Mouse (Mus musculus): ENCODE measurements around the gene Lrrc25.

Lrrc25 gene

DNA sequence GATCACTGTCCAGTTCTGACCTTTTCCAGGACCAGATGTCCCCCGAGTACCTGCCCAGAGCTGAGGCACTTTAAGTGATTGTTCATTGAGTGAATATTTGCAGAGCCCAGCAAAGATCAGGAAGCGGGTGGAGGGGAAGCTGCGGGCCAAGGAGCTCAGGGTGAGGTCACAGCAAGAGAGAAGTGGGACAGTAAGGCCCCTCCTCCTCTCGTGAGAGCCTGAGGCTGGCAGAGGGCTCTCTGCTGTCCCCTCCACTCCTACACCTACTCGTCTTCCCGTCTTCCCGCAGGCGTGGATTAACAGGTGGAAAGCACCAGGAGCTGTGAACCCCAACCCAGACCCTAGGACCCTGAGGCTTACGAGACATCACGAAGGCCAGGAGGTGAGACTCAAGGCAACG, 690 bp downstream of the Lrrc25 start:
- DNase-seq (ENCODE audit: low spot score in 2 of 2), result no peak

DNA sequence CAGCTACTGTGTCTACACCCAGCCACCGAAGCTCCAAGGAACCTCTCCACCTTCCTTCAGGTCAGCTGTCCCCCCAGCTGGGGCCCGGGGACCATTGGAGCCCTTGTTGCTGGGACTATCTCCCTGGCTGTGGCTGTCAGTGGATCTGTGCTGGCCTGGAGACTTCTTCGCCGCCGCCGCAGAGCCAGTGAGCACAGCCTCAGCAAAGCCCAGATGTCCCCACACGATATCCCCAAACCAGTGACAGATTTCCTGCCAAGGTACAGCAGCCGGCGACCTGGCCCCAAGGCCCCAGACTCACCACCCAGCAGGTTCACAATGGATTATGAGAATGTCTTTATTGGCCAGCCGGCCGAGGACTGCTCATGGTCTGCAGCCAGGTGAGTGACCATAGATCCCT, 2.0 kb downstream of the Lrrc25 start:
- DNase-seq (ENCODE audit: low spot score in 2 of 2), result no peak

DNA sequence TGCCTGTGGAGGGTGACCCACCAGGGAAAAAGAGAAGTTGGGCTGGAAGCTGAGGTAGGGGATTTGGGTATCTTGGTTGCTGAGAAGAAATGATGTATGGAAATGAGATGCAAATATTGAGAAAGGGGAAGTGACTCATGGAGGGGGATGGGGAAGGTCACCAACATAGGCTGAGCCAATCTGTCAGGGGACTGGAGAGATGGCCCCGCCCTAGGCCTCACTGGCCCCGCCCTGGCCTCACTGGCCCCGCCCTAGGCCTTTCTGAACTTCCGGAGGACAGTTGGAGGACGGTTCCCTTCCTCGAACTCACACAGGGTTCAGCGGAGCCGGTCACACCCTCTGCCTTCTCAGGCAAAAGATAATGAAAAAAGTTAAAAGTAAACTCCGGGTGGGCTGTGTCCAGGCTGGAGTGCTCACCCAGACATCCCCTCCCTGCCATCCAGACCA, 3.0 kb downstream of the Lrrc25 start:
- peak; percentile 76 to 79 for DNase-seq (ENCODE audit: low spot score in 2 of 2)

DNA sequence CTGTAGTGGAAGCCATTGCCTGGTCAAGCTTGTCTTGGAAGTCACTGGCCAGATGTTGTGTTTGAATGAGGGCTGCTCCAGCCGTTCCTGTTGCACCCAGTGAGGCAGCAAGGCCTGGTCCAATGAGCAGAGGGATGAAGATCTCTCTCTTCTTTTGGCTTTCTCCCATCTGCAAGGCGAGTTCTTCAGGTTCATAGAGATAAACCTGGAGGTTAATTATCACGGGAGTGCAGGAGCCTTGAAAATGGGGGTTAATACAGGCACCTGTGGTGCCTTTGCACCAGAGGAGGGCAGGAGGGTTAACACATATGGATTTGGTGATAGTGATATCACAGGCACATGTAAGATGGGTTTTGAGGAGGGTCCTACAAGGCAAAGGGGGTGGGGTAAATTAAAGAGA, 6.3 kb downstream of the Lrrc25 start:
- DNase-seq (ENCODE audit: low spot score in 2 of 2), result no peak

DNA sequence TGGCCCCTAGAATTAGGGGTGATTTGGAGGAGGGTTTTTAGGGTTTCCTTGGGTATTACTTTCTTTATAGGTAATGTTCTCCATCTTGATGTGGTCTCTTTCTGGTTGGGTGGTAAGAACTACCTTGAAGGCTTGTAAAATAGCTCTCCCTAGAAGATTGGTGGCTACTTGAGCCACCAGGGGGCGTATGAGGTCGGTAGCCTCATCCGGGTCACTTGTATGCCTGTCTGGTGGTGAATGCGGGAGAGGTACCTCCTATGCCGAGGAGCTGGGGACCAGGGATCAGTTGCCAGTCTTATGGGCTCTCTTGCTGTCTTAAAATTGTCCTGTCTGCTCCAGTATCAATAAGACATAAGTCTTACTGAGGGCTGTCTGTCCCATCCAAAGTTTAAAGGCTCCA, 9.1 kb downstream of the Lrrc25 start:
- DNase-seq (ENCODE audit: low spot score in 2 of 2), result no peak

DNA sequence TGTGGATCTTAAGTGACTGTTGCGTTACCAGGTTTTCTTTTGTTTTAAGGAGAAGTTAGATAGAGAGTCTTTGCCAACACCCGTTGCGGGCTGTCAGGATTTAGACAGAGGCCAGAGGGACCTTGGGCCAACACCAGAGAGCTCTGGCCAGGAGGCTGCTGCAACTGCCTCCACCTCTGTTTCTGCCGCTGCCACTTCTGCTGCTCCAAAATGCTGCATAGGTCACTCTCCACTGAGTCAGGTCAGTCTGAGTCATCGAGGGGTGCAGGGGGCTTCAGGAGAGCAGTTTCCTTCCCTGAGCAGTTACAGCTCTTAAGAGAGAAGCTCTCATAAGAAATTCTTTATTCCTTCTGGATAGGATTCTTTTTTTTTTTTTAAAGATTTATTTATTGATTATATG, 11.1 kb downstream of the Lrrc25 start:
- no peak for DNase-seq (ENCODE audit: low spot score in 2 of 2)

DNA sequence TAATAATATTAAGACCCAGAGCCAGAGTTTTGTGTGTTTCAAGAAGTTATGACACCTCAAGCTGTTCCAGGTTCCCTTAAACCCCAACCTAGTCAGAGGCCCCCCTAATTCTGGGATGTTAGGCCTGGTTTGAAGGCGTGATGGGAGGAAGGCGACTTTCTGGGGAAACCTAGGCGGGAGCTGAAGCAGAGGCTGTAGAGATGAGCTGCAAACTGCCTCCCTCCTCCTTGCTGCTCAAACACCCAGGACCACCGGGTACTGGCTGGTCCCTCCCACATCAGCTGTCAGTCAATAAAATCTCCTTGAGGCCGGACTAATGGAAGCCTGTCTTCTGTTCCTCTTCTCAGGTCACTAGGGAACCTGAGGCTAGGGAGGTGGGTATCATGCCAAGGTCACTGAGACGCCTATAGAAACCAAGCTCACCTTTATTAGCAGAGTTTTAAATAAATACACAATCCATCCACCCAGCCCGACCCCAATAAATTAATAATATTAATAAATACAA, 13.1 kb downstream of the Lrrc25 start:
- DNase-seq (ENCODE audit: low spot score in 2 of 2), result no peak

DNA sequence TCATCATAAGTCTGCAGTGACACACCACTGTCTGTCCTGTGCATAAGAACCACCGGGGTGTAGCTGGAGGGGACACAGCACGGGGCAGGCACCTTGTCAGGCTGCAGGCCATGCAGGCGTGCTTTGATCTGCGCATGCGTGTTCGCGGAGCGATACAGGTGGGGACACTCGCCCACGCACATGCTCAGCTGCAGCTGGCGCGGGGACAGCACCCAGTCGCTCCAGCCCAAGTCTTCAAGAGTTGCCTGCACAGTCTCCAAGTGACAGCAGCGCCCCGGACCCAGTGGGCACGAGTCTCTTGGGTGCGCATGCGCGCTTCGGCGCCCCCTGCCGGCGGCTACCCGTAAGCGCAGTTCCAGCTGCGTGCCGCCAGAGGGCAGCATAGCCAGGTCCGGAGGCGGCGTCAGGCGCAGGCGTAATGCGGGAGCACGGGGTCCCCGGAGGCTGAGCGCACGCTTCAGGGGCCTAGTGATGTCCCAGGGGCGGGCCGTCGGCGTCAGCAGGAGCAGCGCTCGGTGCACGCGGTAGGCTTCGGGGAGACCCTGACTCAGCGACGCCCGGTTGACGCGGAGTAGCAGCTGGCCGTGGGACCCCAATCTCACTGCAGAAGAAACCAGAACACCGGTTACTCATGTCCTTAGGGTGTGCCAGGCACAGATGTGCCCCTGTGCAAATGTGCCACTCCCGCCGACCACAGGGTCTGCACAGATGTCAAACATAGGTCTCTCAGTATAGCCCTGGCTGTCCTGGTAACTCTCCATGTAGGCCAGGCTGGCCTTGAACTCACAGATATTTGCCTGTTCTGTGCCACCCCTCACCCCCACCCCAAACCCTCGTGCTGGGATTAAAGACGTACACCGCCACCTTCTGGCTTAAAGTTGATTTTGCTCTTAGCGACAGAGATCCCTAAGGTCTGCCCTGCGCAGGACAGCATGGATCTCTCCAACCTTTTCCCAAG, 13.9 kb downstream of the Lrrc25 start:
- peak; percentile 81 to 90 for DNase-seq (ENCODE audit: low spot score in 2 of 2)

DNA sequence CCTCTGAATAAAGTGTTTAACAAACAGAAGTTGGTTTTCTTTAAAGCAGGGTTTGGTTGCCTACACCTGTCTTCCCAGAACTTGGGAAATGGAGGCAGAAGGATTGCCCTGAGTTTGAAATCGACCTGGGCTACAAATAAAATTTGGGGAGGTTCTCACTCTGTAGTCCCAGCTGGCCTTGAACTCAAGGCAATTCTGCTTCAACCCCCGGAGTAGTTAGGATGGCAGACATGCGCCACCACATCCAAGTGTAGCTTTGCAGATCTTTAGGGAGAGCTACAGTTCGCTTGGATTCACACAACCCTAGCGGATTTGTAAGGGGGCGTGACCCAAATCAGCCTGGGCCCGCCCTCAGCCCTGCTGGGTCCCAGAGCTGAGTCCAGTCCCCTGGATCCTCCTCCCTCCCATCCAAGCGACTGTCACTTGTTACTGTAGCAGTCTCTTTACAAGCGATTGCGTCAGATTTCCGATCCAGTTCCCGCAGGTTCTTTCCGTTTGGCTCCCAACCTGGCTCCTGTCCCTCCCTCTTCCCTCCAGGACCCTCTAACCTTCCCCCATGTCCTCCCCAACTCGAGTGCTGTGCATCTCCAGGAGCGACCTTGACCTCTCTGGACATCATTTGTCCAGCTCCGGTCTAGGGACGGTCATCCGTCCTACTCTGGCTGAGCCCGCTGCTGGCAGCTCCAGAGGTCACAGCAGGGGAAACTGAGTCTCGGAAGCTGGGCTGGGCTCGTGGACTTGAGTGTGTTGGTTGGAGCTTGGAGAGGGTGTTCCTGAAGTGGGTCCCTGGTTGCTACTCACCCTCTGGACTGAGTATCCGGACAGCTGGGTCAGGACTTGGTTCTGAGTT, 14.8 kb downstream of the Lrrc25 start:
- no peak for DNase-seq (ENCODE audit: low spot score in 2 of 2)

DNA sequence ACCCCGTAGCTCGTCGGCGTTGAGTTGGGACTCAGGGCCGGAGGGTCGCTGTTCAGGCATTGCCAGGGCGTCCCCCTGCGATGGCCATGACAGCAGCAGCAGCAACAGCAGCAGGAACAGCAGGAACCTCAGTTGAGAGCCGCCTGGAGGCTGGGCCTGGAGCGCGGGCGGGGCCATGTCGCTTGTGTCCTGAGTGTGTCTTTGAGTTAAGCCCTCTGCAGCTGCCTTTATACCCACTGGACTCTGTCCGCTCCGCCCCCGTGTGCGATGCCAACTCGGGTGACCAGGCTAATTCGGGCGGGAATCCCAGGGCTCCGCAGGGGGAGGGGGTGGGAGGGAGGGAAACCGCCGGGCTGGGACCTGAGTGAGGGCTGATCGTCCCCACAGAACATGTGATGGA, 15.5 kb downstream of the Lrrc25 start:
- no peak for DNase-seq (ENCODE audit: low spot score in 2 of 2)

DNA sequence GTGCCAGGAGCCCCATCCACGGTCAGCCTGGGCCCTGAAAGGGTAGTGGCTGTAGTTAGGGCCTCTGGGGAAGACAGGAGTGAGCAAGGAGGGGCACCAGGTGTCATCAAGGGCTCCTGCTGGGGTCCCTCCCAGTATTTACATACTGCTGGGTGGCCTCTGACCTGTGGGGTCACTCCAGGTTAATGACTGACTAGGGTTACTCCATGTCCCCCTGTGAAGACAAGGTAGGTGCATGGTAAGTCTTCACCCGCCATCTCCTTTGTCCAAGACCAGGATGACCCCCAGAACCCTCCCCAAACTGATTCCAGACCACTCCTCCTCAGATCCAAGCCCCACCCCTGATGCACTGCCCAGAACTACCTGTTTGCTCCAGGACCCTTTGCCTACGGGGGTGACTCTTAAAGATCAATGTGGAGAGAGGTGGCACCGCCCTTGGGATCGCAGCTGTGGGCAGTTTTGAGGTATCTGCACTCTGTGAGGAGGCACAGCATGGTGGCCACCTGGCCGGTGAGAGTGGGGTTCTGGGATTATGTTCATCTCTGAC, 16.5 kb downstream of the Lrrc25 start, which contains the start of gene Gdf15:
TSS of gene Gdf15 (minus strand) at position 111 of the 547 bp plus-strand sequence.
- DNase-seq (ENCODE audit: low spot score in 2 of 2), result no peak

DNA sequence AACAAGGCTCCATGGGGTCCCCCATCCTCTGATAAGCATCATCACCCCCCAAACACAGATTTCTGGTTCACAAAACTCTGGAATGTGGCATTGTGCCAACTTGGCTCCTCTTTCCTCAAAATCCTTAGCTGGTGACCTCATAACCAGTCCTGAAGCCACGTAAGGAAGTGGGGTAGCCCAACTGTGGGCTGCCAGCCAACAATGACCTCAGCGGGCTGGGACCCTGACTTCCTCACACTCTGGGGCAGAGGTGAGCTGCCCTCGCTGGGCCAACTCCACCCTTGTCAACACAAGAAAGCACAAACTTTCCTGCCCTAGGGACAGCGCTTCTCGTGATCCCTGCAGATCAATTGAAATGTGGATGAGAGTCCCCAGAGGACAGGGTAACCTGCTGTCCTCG, 18.1 kb downstream of the Lrrc25 start:
- no peak for DNase-seq (ENCODE audit: low spot score in 2 of 2)

DNA sequence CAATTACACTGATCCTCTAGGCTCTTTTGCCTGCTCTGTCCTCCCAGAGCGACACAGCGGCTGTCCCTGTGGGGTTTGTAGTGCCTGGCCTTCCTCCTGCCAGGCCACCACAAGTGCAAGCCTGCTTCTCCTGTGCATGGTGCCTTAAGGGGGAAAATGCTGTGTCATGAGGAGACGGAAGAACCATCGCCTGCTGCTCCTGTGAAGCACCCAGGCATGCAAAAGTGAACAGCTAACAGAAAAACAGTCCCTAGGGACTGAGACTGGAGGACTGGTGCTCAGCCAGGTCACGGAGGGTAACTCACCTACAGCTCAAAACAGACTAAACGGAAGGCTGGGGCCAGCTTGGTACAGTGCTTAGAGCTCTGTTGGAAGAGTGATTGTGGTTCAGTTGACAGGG, 19.6 kb downstream of the Lrrc25 start:
- no peak for DNase-seq (ENCODE audit: low spot score in 2 of 2)

DNA sequence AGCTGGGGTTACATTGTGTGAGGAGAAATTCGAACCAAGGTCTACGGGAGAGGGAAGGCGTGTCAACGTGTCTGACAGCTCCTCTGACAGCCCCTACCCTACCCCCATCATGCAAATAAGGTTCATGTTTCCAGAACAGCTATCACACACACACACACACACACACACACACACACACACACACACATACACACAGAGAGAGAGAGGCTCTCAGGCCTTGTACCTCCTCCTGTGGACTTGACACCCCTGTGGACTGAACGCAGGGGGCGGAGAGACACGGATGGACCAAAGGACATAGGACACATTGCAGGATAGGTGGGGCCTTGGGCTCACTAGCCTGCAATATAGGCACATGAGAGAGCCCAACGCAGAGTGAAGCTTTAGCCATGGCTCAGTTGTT, 20.9 kb downstream of the Lrrc25 start:
- DNase-seq (ENCODE audit: low spot score in 2 of 2), result no peak

DNA sequence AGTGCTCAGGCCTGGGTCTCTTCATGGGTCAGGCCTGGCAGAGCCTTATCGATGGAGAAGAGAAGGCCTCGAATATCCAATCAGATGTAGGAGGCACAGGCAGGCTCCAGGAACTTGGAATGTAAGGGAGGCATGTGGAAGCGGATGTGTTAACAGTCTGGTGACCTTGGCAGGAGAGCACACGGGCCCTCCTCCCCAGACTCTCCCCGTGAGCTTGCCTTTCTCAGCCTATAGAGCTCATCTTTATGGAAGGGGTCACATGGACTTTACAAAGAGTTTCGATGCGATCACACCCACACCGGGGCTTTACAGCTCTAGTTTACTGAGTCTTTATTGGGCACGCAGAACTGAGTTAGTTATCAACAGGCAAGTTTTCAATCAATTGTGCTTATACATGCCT, 22.8 kb downstream of the Lrrc25 start:
- no peak for DNase-seq (ENCODE audit: low spot score in 2 of 2)

DNA sequence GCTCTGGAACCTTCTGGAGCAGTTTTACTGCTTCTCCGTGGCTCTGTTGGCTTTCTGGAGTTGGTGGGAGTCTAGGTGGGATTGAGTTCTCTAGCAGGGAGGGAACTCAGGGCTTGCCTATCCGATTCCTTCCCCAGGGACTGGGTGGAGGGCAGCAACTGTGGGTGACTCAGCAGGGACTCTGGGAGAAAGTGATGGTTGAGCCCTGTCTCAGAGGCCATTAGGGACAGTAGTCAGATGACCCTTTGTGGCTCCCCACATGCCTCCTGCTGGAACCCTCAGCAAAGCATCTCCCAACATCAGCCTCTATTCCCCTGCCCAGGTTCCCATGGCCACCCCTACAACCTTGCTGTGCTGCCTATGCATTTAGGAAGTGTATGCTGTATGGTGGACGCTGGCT, 27.1 kb downstream of the Lrrc25 start:
- no peak for DNase-seq (ENCODE audit: low spot score in 2 of 2)

DNA sequence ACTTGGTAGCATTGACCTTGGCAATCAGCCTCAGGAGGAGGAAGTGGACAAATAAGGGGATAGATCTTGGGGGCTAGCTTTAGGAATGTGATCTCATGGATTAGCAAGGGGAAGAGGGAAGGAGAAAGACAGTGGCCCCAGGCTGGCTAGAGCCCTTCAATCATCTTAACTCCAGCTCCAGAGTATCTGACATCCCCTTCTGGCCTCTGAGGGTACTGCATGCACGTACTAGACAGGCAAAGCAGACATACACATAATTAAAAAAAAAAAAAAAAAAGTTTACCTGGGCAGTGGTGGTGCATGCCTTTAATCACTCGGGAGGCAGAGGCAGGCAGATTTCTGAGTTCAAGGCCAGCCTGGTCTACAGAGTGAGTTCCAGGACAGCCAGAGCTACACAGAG, 28.1 kb downstream of the Lrrc25 start:
- peak in 1 of 2 experiments; percentile 47 for DNase-seq (ENCODE audit: low spot score in 2 of 2)

DNA sequence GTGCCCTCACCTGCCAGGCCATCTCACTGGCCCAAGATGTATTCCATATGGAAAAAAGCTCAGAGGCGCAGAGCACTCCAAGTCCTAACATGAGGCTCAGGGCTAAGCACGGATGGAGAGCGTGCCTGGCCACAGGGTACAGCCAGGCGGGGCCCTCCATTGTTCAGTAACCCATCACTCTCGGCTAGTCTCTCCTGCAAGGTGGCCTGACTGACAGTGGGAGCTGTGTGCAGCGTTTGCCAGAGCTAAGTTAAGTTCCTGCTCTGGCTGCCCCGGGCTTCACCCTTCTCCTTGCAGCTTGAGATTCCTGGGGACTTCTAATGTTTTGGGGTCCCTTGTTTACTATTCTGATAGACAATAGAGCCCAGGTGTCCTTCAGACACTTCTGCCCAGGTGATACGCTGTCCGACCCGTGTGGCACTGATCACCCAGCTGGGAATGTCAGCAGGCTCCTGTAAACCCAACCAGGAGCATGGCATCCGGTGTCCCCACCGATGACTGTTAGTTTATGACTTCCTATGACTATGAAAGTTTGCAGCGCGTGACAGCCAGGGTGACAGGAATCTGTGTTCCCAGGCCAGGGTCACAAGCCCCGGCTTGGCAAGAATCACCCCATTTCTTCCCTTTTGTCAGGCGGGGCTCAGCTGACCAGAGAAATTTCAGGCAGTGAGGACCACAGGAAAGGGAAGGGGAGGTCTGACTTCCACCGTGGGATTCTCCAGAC, 29.7 kb downstream of the Lrrc25 start:
- DNase-seq (ENCODE audit: low spot score in 2 of 2), result no peak

DNA sequence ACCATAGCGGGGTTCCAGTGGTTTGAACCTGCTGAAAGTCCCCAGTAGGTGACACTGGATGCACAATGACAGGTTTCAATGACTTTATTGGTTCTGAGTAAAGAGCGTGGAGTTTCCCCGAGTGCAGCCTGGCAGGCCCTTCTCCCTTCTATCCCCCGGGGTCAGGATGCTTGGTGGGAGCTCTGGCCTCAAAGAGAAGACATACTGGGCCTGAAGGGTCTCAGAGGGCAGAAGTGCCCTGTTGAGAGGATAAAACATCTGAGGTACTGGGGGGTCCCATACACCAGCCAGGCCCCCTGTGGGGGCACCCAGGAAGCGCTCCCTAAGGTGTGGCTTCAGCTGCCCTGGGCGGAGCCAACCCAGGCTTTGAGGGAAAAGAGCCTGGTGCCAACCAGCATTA, 30.4 kb downstream of the Lrrc25 start:
- no peak for DNase-seq (ENCODE audit: low spot score in 2 of 2)

DNA sequence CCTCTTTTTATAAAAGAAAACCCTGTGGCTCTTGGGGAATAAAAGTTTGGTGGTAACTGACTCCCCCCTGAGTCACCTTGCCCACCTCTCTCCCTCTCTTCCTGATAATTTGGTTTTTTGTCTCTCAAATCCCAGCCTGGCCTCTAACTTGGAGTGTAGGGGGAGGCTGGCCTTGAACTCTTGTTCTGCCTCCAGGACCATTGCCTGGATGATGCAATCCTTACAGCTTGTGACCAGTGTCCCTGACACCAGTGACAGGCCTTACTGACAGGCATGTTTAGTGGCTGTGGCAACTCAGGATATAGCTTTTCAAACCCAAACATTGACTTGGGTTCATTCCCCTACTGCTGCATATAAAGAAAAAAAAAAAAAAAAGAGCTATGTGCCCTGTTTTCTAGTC, 30.8 kb downstream of the Lrrc25 start:
- no peak for DNase-seq (ENCODE audit: low spot score in 2 of 2)

DNA sequence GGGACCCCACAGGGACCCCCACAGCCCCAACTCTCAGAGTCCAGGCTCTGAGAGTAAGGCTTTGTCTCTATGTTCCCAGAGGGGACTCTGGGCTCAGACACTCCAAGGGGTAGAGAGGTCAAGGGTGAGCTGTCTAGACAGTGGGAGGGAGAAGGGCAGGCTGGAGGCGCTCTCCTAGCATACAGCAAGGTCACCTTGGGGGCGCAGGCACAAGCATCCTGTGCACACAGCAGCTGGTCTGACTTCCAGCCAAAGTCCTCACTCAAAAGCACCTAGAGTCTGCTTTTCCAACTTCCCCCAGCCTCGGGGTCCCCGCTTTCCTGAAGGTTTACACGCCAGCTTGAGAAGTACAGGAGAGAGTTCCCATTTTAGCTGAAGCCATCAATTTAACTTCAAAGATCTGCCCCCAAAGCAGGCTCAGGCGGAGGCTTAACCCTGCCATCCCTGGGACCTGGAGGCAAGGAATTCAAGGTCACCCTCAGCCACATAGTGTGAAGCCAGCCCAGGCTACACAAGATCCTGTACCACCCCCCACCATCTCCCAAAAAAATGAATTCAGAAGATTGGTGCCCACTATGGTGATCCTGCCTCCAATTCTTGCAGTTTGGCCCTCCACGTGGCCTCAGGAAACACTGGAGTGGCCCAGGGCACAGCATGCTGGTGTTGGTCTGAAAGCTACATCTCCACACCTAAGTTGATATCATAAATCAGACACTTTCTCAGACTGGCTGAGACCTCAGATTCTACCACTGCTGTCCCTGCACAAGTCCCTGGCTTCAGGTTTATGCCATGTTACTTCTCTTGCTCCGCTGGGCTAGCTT, 31.6 kb downstream of the Lrrc25 start:
- no peak for DNase-seq (ENCODE audit: low spot score in 2 of 2)

Measured in spleen, postnatal 14 days (tissue).